Mouse (Mus musculus) megakaryocyte, embryonic 14.5 days (primary cell): ENCODE data around the gene Cbfa2t3. TPM values are rescaled to one million over a fixed set of nuclear protein-coding genes. Genes with fewer than 3 reads are reported as not detected.

Experiments
- H3K27me3 ChIP-seq: replicated peaks from 2 replicates; pipeline ENCODE3; 2012; ENCODE audit warnings: inconsistent platforms
- H3K36me3 ChIP-seq: replicated peaks from 2 replicates; pipeline ENCODE3; 2012; ENCODE audit warnings: low read length, inconsistent platforms, mixed read lengths
- H3K4me1 ChIP-seq: 2 replicates; pipeline ENCODE4 v1.6.1; 2012; ENCODE audit warnings: inconsistent platforms
- H3K4me3 ChIP-seq: replicated peaks from 2 replicates; pipeline ENCODE3; 2012; ENCODE audit warnings: moderate library complexity, mild to moderate bottlenecking, inconsistent platforms
- H3K9me3 ChIP-seq: 2 replicates; pipeline ENCODE4 v1.6.1; 2012; ENCODE audit warnings: inconsistent platforms
- FLI1 ChIP-seq: IDR thresholded peaks from 2 replicates; pipeline ENCODE4 v1.6.1; 2012; ENCODE audit warnings: low read length, inconsistent platforms, mixed read lengths
- GATA1 ChIP-seq: IDR thresholded peaks from 3 replicates; pipeline ENCODE4 v1.6.1; 2012; ENCODE audit warnings: mixed read lengths, low read length, inconsistent platforms, borderline replicate concordance
- polyA plus RNA-seq: library from polyadenylated mRNA; stranded (reverse); fragments of >175 nt; gene quantifications from 2 replicates; pipeline ENCODE4 v1.2.3, GENCODE M21; 2012; ENCODE audit warnings: low replicate concordance; ENCODE audit not compliant: insufficient read depth

Gene Cbfa2t3
- polyA plus RNA-seq = 54.9 and 189 TPM in 2 replicates

GRCm38 (mm10) chr8:122699005-122699492 lies at the start of gene Cbfa2t3:
Gene Cbfa2t3, minus strand, starts transcription at chr8:122699109.
- H3K9me3 ChIP-seq = no peaks in the 10 kb centered on the region
- H3K4me1 ChIP-seq = peaks cover 100% of the 10 kb centered on the region
- peaks cover 41% of the 10 kb centered on the region for H3K36me3 ChIP-seq
- H3K27me3 ChIP-seq = peaks cover 3% of the 10 kb centered on the region
- H3K4me3 ChIP-seq = peak within 1 kb of the TSS; percentile 90
- TF ChIP-seq GATA1 (peak; percentile 46; the same call in 1 of the 3 replicates), FLI1 (peak; percentile 51; the same call in 1 of the 2 replicates)

DNA sequence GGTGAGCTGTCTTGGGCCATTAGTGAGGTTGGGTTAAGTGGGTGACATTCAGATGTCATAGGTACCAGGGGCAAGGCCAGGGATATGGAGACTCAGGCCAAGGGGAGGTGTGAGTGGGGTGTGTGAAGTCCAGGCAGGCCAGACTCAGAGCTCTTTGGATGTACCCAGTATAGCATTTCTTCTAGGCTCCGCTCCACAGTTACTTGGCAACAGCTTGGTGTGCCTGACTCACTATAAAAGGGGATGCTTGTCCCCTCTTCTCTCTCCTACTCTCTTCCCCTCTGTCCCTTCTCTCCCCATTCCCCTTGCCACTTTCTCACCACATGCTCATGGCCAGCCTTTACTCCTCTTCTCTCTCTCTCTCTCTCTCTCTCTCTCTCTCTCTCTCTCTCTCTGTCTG lies 48.9 kb upstream of the Cbfa2t3 start:
- Histone ChIP-seq H3K4me1 (peaks cover 51% of the 10 kb centered on the region), H3K27me3 (peaks cover 99% of the 10 kb centered on the region)

DNA sequence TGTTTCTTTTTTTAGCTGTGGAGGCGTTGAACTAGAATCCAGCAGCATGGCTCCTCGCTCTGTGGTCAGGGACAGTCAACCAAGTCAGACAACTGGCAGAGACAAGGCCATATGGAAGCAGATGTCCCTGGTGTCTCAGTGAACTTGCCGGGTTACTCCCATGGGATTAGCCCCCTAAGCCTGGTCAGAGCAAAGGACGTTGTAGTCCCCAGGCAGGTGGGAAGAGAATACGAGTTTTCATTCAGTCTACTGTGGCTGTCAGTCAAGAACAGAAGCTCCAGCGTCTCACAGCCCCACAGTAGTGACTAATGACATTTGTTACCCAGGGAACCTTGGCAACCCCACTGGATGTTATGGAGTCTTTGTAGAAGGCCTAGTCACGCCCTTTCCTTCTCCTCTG lies 47.5 kb upstream of the Cbfa2t3 start:
- Histone ChIP-seq H3K4me3 (no peak overlapping the region), H3K9me3 (peaks cover 4% of the 10 kb centered on the region; the same call in 1 of the 2 replicates), H3K4me1 (peaks cover 58% of the 10 kb centered on the region), H3K36me3 (no peaks in the 10 kb centered on the region), H3K27me3 (peaks cover 99% of the 10 kb centered on the region)
- TF ChIP-seq FLI1 (no peak), GATA1 (no peak)

More for the DNA sequence above, 48.9 kb upstream of the Cbfa2t3 start:
- Histone ChIP-seq H3K4me3 (no peak overlapping the region), H3K9me3 (peaks cover 4% of the 10 kb centered on the region; the same call in 1 of the 2 replicates), H3K36me3 (no peaks in the 10 kb centered on the region)
- TF ChIP-seq GATA1 (no peak), FLI1 (no peak)

DNA sequence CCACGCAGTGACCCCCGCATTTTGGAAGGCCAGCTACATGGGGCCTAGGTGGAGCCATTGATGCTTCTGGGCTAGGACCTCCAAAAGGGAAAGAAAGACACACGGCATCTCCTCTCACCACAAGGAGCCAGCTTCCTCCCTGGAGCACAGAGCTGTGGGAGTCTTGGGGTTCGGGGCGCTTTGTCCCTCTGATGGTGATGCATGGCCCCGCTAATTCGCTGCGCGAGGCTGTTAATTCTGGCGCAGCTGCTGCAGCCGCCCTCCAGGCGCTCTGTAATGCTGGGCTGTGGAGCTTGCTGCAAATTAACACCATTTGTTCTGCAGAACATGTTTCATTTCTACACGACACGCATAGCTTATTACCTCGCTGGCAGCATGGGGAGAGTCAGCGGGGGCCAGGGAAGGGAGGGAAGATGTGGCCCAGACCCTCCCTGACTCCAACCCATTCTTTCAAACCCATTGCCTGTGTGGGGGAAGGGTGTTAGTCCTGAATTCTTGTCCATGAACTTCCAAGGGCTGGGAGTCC lies 46.9 kb upstream of the Cbfa2t3 start:
- Histone ChIP-seq H3K9me3 (peaks cover 4% of the 10 kb centered on the region; the same call in 1 of the 2 replicates), H3K4me1 (peaks cover 56% of the 10 kb centered on the region), H3K36me3 (no peaks in the 10 kb centered on the region), H3K27me3 (peaks cover 99% of the 10 kb centered on the region), H3K4me3 (no peak overlapping the region)
- TF ChIP-seq FLI1 (no peak), GATA1 (no peak)

GRCm38 (mm10) chr8:122745022-122745749 lies 46.3 kb upstream of the Cbfa2t3 start:
- Histone ChIP-seq H3K4me3 (no peak overlapping the region), H3K27me3 (peaks cover 99% of the 10 kb centered on the region), H3K36me3 (no peaks in the 10 kb centered on the region), H3K9me3 (peaks cover 4% of the 10 kb centered on the region; the same call in 1 of the 2 replicates), H3K4me1 (peaks cover 56% of the 10 kb centered on the region)
- TF ChIP-seq GATA1 (no peak), FLI1 (no peak)

DNA sequence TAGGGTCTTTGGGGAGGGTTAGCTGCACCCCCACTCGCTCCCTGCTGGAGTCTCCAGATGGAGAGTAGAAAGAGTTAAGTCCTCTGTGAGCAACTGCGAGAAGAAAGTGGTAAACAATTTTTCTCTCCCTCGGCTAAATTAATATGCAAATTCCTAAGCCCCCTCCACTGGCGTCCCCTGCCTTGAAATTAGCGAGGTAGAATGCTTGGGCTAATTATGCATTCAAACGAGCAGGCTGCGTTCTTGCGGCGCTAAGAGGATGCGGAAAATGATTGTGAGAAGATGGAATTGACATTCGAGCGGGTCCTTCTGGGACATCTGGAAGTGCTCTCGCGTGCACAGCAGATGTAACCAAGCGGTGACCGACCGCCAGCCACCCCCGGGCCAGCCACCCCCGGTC lies 43.6 kb upstream of the Cbfa2t3 start:
- TF ChIP-seq FLI1 (no peak), GATA1 (no peak)
- Histone ChIP-seq H3K4me3 (no peak overlapping the region), H3K4me1 (peaks cover 73% of the 10 kb centered on the region), H3K27me3 (peaks cover 96% of the 10 kb centered on the region), H3K9me3 (peaks cover 4% of the 10 kb centered on the region; the same call in 1 of the 2 replicates), H3K36me3 (no peaks in the 10 kb centered on the region)

DNA sequence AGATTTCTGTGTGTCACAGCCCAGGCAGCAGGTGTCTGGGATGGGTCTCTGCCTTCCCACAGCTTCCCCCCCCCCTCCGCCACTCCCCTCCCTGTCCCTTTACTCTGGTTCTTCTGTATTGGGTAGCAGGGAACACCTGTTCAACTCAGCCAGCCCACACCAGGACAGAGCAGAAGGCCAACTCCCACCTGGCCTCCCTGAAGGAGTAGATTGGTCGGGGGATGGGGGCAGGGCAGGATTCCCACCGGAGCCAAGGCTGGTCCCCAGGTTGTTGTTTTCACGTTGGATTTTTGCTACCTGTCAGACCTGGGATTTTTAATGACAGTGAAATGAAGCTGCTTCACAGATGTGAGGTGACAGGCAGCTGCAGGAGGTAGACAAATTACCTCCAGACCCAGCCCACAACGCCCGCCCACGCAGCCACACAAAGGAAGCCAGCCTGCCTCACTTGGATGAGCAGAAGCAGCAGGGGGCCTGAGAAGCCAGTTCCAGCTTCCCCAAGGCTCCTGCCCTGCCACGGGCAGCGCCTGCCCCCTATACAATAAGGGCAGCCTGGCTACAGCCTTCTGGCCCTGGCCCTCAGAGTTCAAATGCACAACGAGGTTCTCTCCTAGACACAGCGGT lies 40.3 kb upstream of the Cbfa2t3 start:
- Histone ChIP-seq H3K4me1 (peaks cover 77% of the 10 kb centered on the region), H3K36me3 (no peaks in the 10 kb centered on the region), H3K9me3 (no peaks in the 10 kb centered on the region), H3K4me3 (no peak overlapping the region), H3K27me3 (peaks cover 76% of the 10 kb centered on the region)
- TF ChIP-seq FLI1 (no peak), GATA1 (no peak)

DNA sequence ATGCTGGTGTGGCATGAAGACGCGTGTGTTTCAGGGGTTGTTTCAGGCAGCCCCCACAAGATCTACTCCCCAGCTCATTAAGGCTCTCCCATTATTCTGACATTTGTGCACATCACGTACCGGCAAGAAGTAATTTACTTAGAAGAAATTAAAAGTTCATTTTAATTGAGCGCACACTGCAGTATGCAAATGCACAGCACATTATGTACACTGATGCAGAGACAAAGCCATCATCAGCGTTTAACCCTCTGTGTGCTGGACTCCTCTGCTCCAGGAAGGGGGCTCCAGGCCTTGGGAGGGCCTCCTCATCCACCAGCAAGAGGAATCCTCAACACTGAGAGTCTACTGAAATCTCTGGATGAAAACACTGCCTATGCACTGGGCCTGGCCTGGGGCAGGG lies 39.0 kb upstream of the Cbfa2t3 start:
- Histone ChIP-seq H3K36me3 (no peaks in the 10 kb centered on the region), H3K27me3 (peaks cover 76% of the 10 kb centered on the region), H3K9me3 (no peaks in the 10 kb centered on the region), H3K4me1 (peaks cover 80% of the 10 kb centered on the region), H3K4me3 (peak overlapping the region; percentile 20)
- TF ChIP-seq GATA1 (no peak), FLI1 (no peak)

DNA sequence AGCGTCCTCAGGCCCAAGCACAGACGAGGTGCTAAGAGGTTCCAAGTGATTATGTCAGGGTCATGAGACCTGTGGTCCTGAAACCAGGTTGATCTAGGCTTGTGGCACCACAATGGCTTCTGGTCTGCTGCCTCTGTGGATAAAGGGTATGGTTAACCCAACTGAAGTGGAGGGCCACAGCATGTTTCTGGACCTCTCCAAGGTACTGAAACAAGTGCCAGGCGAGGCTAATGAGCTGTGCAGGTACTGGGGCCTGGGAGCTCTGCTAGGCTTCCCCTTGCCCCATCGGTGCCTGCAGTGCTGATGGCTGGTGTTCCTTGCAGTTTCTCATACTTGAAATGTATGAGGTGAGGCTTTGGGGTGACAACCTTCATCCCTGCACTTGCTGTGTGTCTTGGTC lies 38.2 kb upstream of the Cbfa2t3 start:
- peaks cover 81% of the 10 kb centered on the region for H3K4me1 ChIP-seq
- TF ChIP-seq FLI1 (no peak), GATA1 (no peak)

DNA sequence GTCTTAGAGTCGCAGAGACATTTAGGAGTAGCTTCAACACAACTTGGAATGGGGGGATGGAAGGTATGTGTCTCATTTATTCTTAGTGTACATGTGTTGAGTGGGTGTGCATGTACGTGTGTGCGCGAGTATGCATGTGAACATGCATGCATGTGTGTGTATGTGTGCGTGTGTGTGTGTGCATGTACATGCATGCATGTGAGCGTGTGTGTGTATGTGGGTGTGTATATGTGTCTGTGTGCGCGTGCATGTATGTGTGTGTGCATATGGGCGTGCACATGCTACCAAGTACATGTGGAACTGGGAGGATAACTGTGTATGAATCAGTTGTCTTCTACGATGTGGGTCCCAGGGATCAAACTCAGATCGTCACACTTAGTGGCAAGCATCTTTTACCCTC lies 37.7 kb upstream of the Cbfa2t3 start:
- Histone ChIP-seq H3K36me3 (no peaks in the 10 kb centered on the region), H3K27me3 (peaks cover 76% of the 10 kb centered on the region), H3K4me3 (peak overlapping the region; percentile 88), H3K9me3 (no peaks in the 10 kb centered on the region), H3K4me1 (peaks cover 79% of the 10 kb centered on the region)
- no peak for TF ChIP-seq FLI1
- TF ChIP-seq GATA1 = no peak

More for the DNA sequence above, 38.2 kb upstream of the Cbfa2t3 start:
- H3K9me3 ChIP-seq = no peaks in the 10 kb centered on the region
- H3K27me3 ChIP-seq = peaks cover 76% of the 10 kb centered on the region
- H3K4me3 ChIP-seq = no peak overlapping the region
- no peaks in the 10 kb centered on the region for H3K36me3 ChIP-seq
